In the genomic region with DNA sequence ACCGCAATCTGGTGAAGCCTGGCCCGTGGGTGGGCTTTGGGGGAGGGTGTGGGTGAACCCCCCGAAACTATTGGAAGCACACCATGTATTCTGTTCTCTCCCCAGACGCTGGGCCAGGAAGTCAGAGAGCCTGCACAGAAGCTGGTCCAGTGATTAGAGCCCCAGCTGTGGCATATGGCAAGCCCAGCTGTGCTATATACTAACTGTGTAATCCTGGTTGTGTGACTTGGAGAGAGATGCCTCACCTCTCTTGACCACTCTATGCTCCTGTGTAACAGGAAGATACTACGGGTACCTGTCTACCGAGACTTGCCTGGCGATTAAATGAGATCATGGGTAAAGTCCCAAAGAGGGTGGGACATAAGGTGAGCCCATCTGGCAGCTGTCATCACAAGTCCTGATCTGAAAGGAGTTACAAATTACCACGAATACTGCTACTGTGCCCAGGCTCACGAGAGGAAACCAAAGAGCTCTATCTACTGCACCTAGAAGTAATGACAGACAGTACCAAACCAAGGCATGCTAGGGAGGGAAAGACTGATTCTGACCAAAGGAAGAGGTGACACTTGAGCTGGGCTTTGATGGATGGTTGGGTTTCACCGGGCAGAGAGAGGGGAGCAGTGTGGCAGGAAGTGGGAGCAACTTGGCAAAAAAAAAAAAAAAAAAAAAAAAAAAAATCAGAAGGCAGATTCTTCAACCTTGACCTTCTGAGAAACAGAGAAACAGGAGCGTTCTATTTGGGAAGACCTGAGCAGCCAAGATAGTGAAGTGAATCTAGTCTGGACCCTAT, we compare ENCODE assay signal across 8 mouse cellular contexts. TPM values are rescaled to one million over a fixed set of nuclear protein-coding genes. Genes with fewer than 3 reads are reported as not detected.
DNase-seq lines count a peak whose midpoint lies in the region; ATAC-seq lines count a peak whose summit lies in the region.

No protein-coding gene starts in this region.

- intact Hi-C loops in left cerebral cortex, postnatal 36 days (cut with DNase I) = loop anchor here (2.0 to 5.0 kb wide), 3 partner anchors 46 to 106 kb away; no protein-coding TSS in a partner anchor

- DNase-seq in cerebellum, adult 9-10 months = peak; percentile 64
- no peak for DNase-seq in cerebellum, postnatal 14 days
- DNase-seq in thymus, postnatal 0 days (ENCODE audit: low spot score) = peak; percentile 47
- no peak for DNase-seq in thymus, postnatal 25 days
- DNase-seq in natural killer cell, adult 2 months (ENCODE audit: low spot score in 2 of 2) = peak; percentile 37 to 43
- DNase-seq in left cerebral cortex, postnatal 36 days (ENCODE audit: low spot score in 2 of 2) = no peak

- ATAC-seq in inflammation-experienced regulatory T-cells, adult 6 months = peak; percentile 28
- no peak for ATAC-seq in monocyte, adult 5-6 weeks (replicated peaks; ENCODE audit: insufficient number of reproducible peaks, low FRiP score, low TSS enrichment, poor library complexity, severe bottlenecking)

RNA-seq across cellular contexts. Expression of a gene that starts 0.8 kb away (rescaled TPM):
- 1.6 and 1.7 TPM in 2 replicates for polyA plus RNA-seq in thymus, postnatal 0 days (2015; fragmentation: Nextera tagmentation; extraction: Ambion mirVana)
- polyA plus RNA-seq in inflammation-experienced regulatory T-cells, adult 6 months (2017; shearing (Covaris generic)) = 1 to 10 TPM; 4.2 to 5.4 (median 4.8) TPM
- 100 to 1,000 TPM; 112 to 118 TPM for total RNA-seq in left cerebral cortex, postnatal 36 days (2021)
- total RNA-seq in monocyte, adult 5-6 weeks (2017) = 224 to 262 TPM (median 261 TPM) in 3 replicates

Comparison
In these comparisons a context has a peak if more than half of its experiments do, and no peak if none do; other contexts are left out.
1. DNase-seq: peak in cerebellum, adult 9-10 months (single experiment), thymus, postnatal 0 days (single experiment) and natural killer cell, adult 2 months (2 of 2); none in cerebellum, postnatal 14 days (0 of 2), thymus, postnatal 25 days (single experiment) and left cerebral cortex, postnatal 36 days (0 of 2).